Mouse (Mus musculus) NIH3T3 (cell line): ENCODE measurements around the gene Sars.

Source experiments
- DNase-seq: peaks from one replicate; pipeline ENCODE4 v3.0.0-alpha.2; 2012; ENCODE audit warnings: low read depth

The Sars gene

GRCm38 (mm10) chr3:108444698-108445365, at the start of gene Sars:
TSS of gene Sars (minus strand) at chr3:108445209.
- DNase-seq: peak; percentile 97

GRCm38 (mm10) chr3:108489968-108490367, 45.0 kb upstream of the Sars start:
- peak; percentile 24 for DNase-seq

GRCm38 (mm10) chr3:108484749-108485148, 39.7 kb upstream of the Sars start:
- DNase-seq: no peak

GRCm38 (mm10) chr3:108478800-108479199, 33.8 kb upstream of the Sars start:
- no peak for DNase-seq

- peak; percentile 25 for DNase-seq
Measured at GRCm38 (mm10) chr3:108476761-108477619, 32.0 kb upstream of the Sars start.

GRCm38 (mm10) chr3:108475496-108475895, 30.5 kb upstream of the Sars start:
- peak; percentile 24 for DNase-seq

- no peak for DNase-seq
Measured at GRCm38 (mm10) chr3:108474969-108475368, 30.0 kb upstream of the Sars start.

GRCm38 (mm10) chr3:108467760-108468159, 22.8 kb upstream of the Sars start:
- DNase-seq: peak; percentile 11

GRCm38 (mm10) chr3:108466425-108466824, 21.4 kb upstream of the Sars start:
- peak; percentile 61 for DNase-seq

- no peak for DNase-seq
Measured at GRCm38 (mm10) chr3:108458866-108459265, 13.9 kb upstream of the Sars start.

GRCm38 (mm10) chr3:108458380-108458779, 13.4 kb upstream of the Sars start:
- no peak for DNase-seq

GRCm38 (mm10) chr3:108454172-108454571, 9.2 kb upstream of the Sars start:
- no peak for DNase-seq

- DNase-seq: no peak
Measured at GRCm38 (mm10) chr3:108451969-108452368, 7.0 kb upstream of the Sars start.

GRCm38 (mm10) chr3:108445366-108445705, 327 bp upstream of the Sars start:
- no peak for DNase-seq

- DNase-seq: peak; percentile 87
Measured at GRCm38 (mm10) chr3:108444029-108444428, 980 bp downstream of the Sars start.

- DNase-seq: no peak
Measured at GRCm38 (mm10) chr3:108436380-108436714, 8.7 kb downstream of the Sars start.

GRCm38 (mm10) chr3:108435701-108436379, 9.2 kb downstream of the Sars start:
- DNase-seq: no peak

GRCm38 (mm10) chr3:108433881-108434495, 11.0 kb downstream of the Sars start:
- no peak for DNase-seq

GRCm38 (mm10) chr3:108433188-108433880, 11.7 kb downstream of the Sars start:
- no peak for DNase-seq

- DNase-seq: no peak
Measured at GRCm38 (mm10) chr3:108432542-108433187, 12.3 kb downstream of the Sars start.

- DNase-seq: no peak
Measured at GRCm38 (mm10) chr3:108425624-108426018, 19.4 kb downstream of the Sars start.
